Mouse (Mus musculus) liver, embryonic 12.5 days (tissue): ENCODE measurements around the gene Itgb4. TPM values are rescaled to one million over a fixed set of nuclear protein-coding genes. Genes with fewer than 3 reads are reported as not detected.
A peak's percentile ranks its signal among the peaks of the same experiment; 100 is the strongest.

Source experiments
- ATAC-seq: fragments of 200-750 bp; cut with Nextera tagmentation; 2 replicates; pipeline ENCODE4 v1.8.0; 2017; ENCODE audit warnings: moderate number of reproducible peaks, mild to moderate bottlenecking, moderate library complexity
- H3K27ac ChIP-seq: fragments of 300-500 bp; sonication (generic); 2 replicates; pipeline ENCODE4 v1.5.1; 2016; ENCODE audit warnings: mild to moderate bottlenecking
- H3K27me3 ChIP-seq: fragments of 300-500 bp; sonication (generic); replicated peaks from 2 replicates; pipeline ENCODE4 v1.6.1; 2016; ENCODE audit warnings: mild to moderate bottlenecking, moderate library complexity
- H3K36me3 ChIP-seq: fragments of 300-500 bp; sonication (generic); 2 replicates; pipeline ENCODE4 v1.6.1; 2016; ENCODE audit warnings: mild to moderate bottlenecking, moderate library complexity
- H3K4me1 ChIP-seq: fragments of 300-500 bp; sonication (generic); 2 replicates; pipeline ENCODE4 v1.6.1; 2016
- H3K4me2 ChIP-seq: fragments of 300-500 bp; sonication (generic); 2 replicates; pipeline ENCODE4 v1.6.1; 2016; ENCODE audit warnings: mild to moderate bottlenecking, moderate library complexity
- H3K4me3 ChIP-seq: fragments of 300-500 bp; sonication (generic); 2 replicates; pipeline ENCODE4 v1.5.1; 2016; ENCODE audit warnings: mild to moderate bottlenecking, moderate library complexity
- H3K9ac ChIP-seq: fragments of 300-500 bp; sonication (generic); 2 replicates; pipeline ENCODE4 v1.6.1; 2016; ENCODE audit warnings: mild to moderate bottlenecking, moderate library complexity
- H3K9me3 ChIP-seq: fragments of 300-500 bp; sonication (generic); replicated peaks from 2 replicates; pipeline ENCODE4 v1.6.1; 2016; ENCODE audit warnings: mild to moderate bottlenecking, moderate library complexity
- WGBS: fragments of 180-500 bp; shearing (Covaris S2); methylation state at CpG from one replicate; pipeline ENCODE4 v1.1.7; 2016; ENCODE audit not compliant: insufficient replicate concordance; 5-methylcytosine and 5-hydroxymethylcytosine counted together
- polyA plus RNA-seq: library from polyadenylated mRNA; unstranded; fragments of >200 nt; fragmentation: Nextera tagmentation; extraction: Ambion mirVana; gene quantifications from 2 replicates; pipeline ENCODE4 v1.2.1, GENCODE M21; 2016

Gene Itgb4
- polyA plus RNA-seq, 1 experiment from 2014 or later = 0.44 TPM

DNA sequence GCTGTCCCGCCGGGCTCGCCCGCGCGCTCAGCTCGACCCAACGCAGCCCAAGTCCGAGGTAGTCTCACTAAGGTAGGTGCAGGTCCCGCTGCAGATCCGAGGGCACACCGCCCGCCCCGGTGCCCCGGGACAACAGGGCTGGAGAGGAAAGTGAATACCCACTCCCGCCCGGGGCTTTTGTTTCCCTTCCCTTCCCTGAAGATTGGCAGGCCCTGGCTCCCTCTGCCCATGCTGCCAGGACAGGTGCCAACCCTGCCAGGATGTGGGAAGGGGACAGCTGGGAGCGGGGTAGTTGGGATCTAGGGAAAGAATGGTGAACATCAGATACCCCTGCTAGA, 543 bp downstream of the Itgb4 start:
- 5% methylated on average over 18 of the region's 18 CpGs for WGBS
- Histone ChIP-seq H3K36me3 (no peaks in the 10 kb centered on the region), H3K9ac (peak overlapping the region; percentile 4; the same call in 1 of the 2 replicates), H3K27me3 (peaks cover 73% of the 10 kb centered on the region), H3K4me1 (peaks cover 13% of the 10 kb centered on the region), H3K9me3 (no peaks in the 10 kb centered on the region), H3K4me2 (peak overlapping the region; percentile 72), H3K27ac (no peak overlapping the region), H3K4me3 (peak overlapping the region; percentile 49)
- ATAC-seq = no peak

DNA sequence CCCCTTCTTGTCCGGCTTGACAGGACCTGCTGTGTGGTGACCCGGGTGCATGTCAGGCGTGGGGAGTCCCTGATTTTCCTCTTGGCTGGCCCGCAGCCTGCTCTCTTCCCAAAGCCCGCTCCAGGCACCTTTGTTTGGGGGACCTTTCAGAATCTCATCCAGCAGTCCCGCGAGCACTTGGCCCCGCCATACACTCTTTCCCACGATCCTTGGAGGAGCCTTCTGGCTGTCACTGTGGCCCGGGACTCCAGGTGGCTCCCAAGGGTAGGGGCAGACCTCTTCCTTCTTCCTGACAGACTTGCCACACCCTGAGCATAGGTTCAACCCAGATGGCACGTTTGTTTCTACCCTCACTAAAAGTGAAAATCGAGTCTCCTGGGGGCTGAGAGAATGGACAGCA, 1.0 kb downstream of the Itgb4 start:
- Histone ChIP-seq H3K9ac (no peak overlapping the region), H3K4me1 (peaks cover 13% of the 10 kb centered on the region), H3K4me2 (no peak overlapping the region), H3K4me3 (no peak overlapping the region), H3K27ac (no peak overlapping the region), H3K9me3 (no peaks in the 10 kb centered on the region), H3K36me3 (no peaks in the 10 kb centered on the region), H3K27me3 (peaks cover 75% of the 10 kb centered on the region)
- WGBS = 31% methylated on average over 12 of the region's 12 CpGs
- no peak for ATAC-seq

DNA sequence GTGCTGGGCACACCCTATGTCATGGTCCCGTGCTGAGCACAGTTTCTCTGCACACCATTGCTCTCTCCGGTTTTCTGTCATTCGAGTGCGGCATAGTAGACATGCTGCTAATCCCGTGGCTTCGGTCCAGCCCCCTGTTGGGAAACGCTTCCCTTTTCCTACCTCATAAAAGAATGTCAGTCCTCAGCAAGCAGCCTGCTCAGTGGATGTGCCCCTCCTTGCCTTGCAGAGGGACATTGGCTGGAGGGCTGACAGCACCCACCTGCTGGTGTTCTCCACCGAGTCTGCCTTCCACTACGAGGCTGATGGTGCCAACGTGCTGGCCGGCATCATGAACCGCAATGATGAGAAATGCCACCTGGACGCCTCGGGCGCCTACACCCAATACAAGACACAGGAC, 8.0 kb downstream of the Itgb4 start:
- H3K4me1 ChIP-seq = no peaks in the 10 kb centered on the region
- WGBS = 83% methylated on average over 15 of the region's 15 CpGs
- no peak for ATAC-seq
- no peak overlapping the region for H3K4me2 ChIP-seq
- no peak overlapping the region for H3K4me3 ChIP-seq
- no peak overlapping the region for H3K9ac ChIP-seq
- no peaks in the 10 kb centered on the region for H3K9me3 ChIP-seq
- peaks cover 56% of the 10 kb centered on the region for H3K27me3 ChIP-seq
- no peak overlapping the region for H3K27ac ChIP-seq
- H3K36me3 ChIP-seq = no peaks in the 10 kb centered on the region

DNA sequence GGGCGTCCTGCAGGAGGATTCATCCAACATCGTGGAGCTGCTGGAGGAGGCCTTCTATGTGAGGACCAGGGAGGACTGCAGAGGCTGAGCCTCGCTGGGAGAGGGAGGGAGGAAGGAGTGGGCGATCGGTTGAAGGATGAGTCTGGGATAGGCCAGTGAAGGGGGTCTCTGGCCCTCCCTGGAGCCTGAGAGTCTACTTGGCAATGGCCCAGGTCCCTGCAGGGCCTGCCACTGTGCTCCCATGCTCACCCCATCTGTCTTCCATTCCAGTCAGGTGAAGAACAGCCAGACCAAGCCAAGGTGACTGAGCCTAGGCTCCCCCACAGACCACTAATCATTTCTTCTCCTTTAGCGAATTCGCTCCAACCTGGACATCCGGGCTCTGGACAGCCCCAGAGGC, 8.8 kb downstream of the Itgb4 start:
- Histone ChIP-seq H3K4me2 (no peak overlapping the region), H3K36me3 (no peaks in the 10 kb centered on the region), H3K27me3 (peaks cover 51% of the 10 kb centered on the region), H3K4me1 (no peaks in the 10 kb centered on the region), H3K27ac (no peak overlapping the region), H3K9ac (no peak overlapping the region), H3K9me3 (no peaks in the 10 kb centered on the region), H3K4me3 (no peak overlapping the region)
- WGBS = 56% methylated on average over 8 of the region's 8 CpGs
- ATAC-seq = no peak

DNA sequence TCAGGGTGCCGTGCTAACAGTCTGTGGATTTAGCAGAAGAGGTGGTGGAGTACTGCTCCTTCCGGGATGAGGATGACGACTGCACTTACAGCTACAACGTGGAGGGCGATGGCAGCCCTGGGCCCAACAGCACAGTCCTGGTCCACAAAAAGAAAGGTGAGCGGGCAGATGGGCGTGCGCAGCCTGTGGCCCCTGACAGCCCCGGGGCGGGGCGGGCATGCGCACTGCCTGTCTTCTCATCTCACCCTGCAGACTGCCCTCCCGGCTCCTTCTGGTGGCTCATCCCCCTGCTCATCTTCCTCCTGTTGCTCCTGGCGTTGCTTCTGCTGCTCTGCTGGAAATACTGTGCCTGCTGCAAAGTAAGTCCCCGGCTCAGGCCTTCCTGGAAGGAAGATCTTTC, 15.2 kb downstream of the Itgb4 start:
- Histone ChIP-seq H3K4me3 (peak overlapping the region; percentile 35), H3K4me1 (peaks cover 17% of the 10 kb centered on the region), H3K4me2 (peak overlapping the region; percentile 60), H3K27me3 (peaks cover 47% of the 10 kb centered on the region), H3K9ac (no peak overlapping the region), H3K9me3 (no peaks in the 10 kb centered on the region), H3K27ac (no peak overlapping the region), H3K36me3 (no peaks in the 10 kb centered on the region)
- WGBS = 24% methylated on average over 15 of the region's 15 CpGs
- ATAC-seq = no peak

DNA sequence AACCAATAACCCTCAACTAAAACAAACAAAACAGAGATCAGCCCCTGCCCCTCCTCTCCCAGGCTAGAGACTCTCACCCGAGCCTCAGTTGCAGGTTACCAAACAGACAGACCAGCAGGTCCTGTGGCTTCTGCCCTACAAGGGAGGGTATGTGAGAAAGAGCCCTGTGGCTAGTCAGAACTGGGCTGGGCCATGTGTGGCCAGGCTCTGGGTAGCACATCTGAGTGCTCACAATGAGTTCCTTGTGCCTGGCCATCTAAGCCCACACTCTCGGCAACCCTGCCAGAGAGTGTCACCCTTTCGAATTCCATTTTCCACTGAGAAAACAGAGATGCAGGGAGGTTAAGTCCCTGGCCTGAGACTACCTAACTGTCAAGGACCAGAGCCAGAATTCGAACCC, 17.6 kb downstream of the Itgb4 start:
- 47% methylated on average over 4 of the region's 4 CpGs for WGBS
- peaks cover 42% of the 10 kb centered on the region for H3K27me3 ChIP-seq
- H3K9me3 ChIP-seq = no peaks in the 10 kb centered on the region
- peaks cover 17% of the 10 kb centered on the region for H3K4me1 ChIP-seq
- no peak overlapping the region for H3K27ac ChIP-seq
- no peak for ATAC-seq
- H3K4me2 ChIP-seq = no peak overlapping the region
- no peaks in the 10 kb centered on the region for H3K36me3 ChIP-seq
- H3K4me3 ChIP-seq = no peak overlapping the region
- no peak overlapping the region for H3K9ac ChIP-seq

DNA sequence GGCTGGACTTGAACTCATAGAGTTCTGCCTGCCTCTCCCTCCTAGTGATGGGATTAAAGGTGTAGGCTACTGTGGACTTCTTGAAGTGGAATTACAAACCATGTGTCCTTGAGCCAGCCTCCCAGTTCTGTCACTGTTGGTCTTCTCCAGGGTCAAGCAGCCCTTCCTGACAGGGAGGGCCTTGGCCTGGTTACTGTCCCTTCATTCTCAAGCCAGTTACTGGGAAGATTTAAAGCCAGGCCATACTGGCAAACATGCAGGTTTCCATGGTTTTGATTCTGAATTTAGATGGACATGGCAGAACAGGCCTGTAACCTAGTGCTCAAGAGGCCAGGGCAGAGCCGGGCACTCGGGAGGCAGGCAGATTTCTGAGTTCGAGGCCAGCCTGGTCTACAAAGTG, 20.7 kb downstream of the Itgb4 start:
- Histone ChIP-seq H3K9ac (no peak overlapping the region), H3K9me3 (no peaks in the 10 kb centered on the region), H3K27ac (no peak overlapping the region), H3K4me2 (no peak overlapping the region), H3K27me3 (peaks cover 44% of the 10 kb centered on the region), H3K36me3 (no peaks in the 10 kb centered on the region), H3K4me3 (no peak overlapping the region), H3K4me1 (peaks cover 16% of the 10 kb centered on the region)
- ATAC-seq = no peak
- 71% methylated on average over 3 of the region's 3 CpGs for WGBS

DNA sequence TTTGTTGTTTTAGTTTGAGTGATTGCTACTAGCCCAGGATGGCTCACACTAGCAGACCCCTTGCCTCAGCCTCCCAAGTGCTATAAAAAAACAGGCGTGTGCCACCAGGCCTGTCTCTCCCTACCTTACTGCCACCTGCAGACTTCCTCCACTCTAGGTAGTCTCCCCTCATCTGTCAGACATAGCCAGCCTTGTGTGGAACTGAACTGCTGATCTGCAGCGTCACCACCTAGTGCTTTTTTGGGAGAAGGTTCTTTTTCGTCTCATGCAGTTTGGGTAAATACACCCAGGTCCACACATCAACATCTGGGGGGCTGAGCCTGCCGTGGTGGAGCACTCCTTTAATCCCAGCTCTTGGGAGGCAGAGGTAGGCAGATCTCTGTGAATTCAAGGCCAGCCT, 22.5 kb downstream of the Itgb4 start:
- H3K27ac ChIP-seq = no peak overlapping the region
- 62% methylated on average over 4 of the region's 4 CpGs for WGBS
- peaks cover 43% of the 10 kb centered on the region for H3K27me3 ChIP-seq
- peaks cover 11% of the 10 kb centered on the region for H3K4me1 ChIP-seq
- no peak overlapping the region for H3K9ac ChIP-seq
- H3K9me3 ChIP-seq = no peaks in the 10 kb centered on the region
- H3K4me2 ChIP-seq = no peak overlapping the region
- no peak for ATAC-seq
- no peaks in the 10 kb centered on the region for H3K36me3 ChIP-seq
- H3K4me3 ChIP-seq = no peak overlapping the region

DNA sequence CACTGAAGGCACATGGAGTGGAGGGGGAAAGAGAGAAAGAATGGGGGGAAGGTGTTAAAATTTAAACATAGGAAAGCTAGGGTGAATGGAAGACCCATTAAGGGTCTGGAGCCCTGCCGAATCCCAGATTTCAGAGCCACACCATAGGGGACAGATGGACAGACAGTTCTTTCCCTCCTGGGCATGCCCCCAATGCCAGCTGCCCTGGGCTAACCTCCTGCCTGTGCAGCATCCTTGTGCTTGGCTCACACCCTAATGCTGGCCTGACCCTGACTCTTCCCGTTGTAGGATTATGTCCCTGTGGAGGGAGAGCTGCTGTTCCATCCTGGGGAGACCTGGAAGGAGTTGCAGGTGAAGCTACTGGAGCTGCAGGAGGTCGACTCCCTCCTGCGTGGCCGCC, 23.2 kb downstream of the Itgb4 start:
- Histone ChIP-seq H3K27me3 (peaks cover 38% of the 10 kb centered on the region), H3K9me3 (no peaks in the 10 kb centered on the region), H3K4me1 (peaks cover 11% of the 10 kb centered on the region), H3K4me2 (no peak overlapping the region), H3K9ac (no peak overlapping the region), H3K27ac (no peak overlapping the region), H3K36me3 (no peaks in the 10 kb centered on the region), H3K4me3 (no peak overlapping the region)
- 69% methylated on average over 5 of the region's 5 CpGs for WGBS
- no peak for ATAC-seq

DNA sequence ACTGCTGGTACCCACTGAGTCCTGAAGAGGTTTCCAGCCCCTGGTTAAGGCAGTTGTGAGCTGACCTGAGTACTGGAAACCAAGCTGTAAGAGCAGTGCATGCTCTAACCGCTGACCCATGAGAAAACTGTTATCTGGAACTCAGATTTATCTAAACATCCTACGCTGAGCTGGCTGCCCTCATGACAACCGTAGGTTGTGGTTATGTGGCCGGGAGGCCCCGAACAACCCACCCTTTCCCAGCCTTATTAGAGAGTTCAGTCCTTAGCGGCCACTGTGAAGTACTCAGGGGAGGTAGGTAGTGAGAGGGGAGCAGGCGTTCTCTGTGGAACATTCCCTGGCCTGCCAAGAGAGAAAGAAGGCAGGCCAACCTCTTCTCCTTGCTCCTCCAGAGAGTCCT, 24.5 kb downstream of the Itgb4 start:
- WGBS = 13% methylated on average over 7 of the region's 7 CpGs
- Histone ChIP-seq H3K4me2 (no peak overlapping the region), H3K4me1 (peaks cover 18% of the 10 kb centered on the region), H3K27me3 (peaks cover 26% of the 10 kb centered on the region), H3K9me3 (no peaks in the 10 kb centered on the region), H3K4me3 (no peak overlapping the region), H3K36me3 (no peaks in the 10 kb centered on the region), H3K27ac (no peak overlapping the region), H3K9ac (no peak overlapping the region)
- no peak for ATAC-seq

DNA sequence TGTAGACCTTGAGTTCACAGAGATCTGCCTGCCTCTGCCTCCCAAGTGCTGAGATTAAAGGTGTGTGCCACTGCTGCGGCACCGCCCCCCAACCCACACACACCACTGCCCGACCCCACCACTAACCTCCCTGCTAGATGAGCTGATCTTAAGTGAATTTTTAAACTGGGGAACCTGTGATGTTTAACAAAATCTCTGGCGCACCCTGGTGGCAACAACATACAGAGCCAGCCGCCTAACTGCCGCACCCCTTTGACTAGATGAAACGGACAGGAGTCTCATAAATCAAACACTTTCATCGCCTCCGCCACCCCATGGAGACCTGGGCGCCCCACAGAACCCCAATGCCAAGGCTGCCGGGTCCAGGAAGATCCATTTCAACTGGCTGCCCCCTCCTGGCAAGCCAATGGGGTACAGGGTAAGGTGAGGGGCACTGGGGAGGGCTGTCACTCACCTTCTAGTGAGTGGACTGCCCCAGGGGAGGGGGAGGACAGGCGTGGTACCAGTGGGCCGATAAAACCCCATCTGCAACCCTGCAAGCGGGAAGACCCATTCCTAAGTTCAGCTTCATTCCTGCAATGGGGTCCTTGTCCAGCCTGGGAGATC, 25.1 kb downstream of the Itgb4 start:
- H3K4me1 ChIP-seq = peaks cover 24% of the 10 kb centered on the region
- H3K27ac ChIP-seq = no peak overlapping the region
- H3K4me3 ChIP-seq = no peak overlapping the region
- 0 out of 2 replicates have a peak overlapping the region, but pooled peaks have one; percentile 10 for H3K4me2 ChIP-seq
- whole genome bisulfite sequencing = 6% methylated on average over 14 of the region's 14 CpGs
- no peak for ATAC-seq
- H3K9me3 ChIP-seq = no peaks in the 10 kb centered on the region
- H3K9ac ChIP-seq = no peak overlapping the region
- no peaks in the 10 kb centered on the region for H3K36me3 ChIP-seq
- H3K27me3 ChIP-seq = peaks cover 26% of the 10 kb centered on the region

DNA sequence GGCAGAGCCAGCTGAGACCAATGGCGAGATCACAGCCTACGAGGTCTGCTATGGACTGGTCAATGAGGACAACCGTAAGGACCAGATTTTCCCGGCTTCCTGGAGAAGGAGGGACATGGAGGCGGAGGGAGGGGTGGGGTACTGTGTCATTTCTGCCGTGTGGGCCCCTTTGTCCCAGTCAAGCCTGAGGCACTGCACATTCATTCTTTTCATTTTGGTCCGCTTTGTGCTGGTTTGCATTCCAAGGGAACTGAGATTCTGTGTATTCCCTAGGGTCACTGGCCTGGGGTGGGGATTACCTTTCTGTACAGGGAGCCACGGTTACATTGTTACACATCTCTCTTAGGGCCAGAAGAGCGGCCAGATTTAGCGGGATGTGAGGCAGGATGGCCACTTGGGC, 26.1 kb downstream of the Itgb4 start:
- H3K4me2 ChIP-seq = no peak overlapping the region
- ATAC-seq = no peak
- WGBS = 62% methylated on average over 10 of the region's 10 CpGs
- H3K9me3 ChIP-seq = no peaks in the 10 kb centered on the region
- H3K9ac ChIP-seq = no peak overlapping the region
- H3K4me3 ChIP-seq = no peak overlapping the region
- no peak overlapping the region for H3K27ac ChIP-seq
- peaks cover 34% of the 10 kb centered on the region for H3K4me1 ChIP-seq
- peaks cover 26% of the 10 kb centered on the region for H3K27me3 ChIP-seq
- H3K36me3 ChIP-seq = no peaks in the 10 kb centered on the region

DNA sequence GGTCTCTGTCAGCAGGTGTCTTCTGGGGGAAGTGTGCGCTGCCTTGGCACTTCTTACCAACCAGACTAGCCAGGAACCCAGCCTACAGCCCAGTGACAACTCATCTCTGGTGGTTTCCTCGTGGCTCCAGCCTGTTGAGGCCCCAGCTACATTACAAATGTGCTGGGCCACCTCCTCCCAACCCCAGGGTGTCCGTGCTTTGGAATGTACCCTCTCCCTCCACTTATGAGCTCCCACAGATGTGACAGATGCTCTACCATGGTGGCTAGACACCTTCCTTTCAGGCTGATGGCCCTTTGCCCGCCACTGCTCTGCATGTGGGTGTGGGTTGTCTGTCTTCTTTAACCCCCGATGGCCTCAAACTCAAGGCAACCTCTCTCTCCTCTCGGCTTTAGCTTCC, 27.2 kb downstream of the Itgb4 start:
- Histone ChIP-seq H3K4me1 (peaks cover 45% of the 10 kb centered on the region), H3K36me3 (peaks cover 1% of the 10 kb centered on the region), H3K9ac (no peak overlapping the region), H3K4me3 (no peak overlapping the region), H3K4me2 (no peak overlapping the region), H3K9me3 (no peaks in the 10 kb centered on the region), H3K27me3 (peaks cover 26% of the 10 kb centered on the region), H3K27ac (no peak overlapping the region)
- no peak for ATAC-seq
- 59% methylated on average over 6 of the region's 6 CpGs for WGBS
